Mouse (Mus musculus) forebrain, postnatal 0 days (tissue): Measurements from ENCODE around the gene Ppp1r2. TPM values are rescaled to one million over a fixed set of nuclear protein-coding genes. Genes with fewer than 3 reads are reported as not detected.
A peak's percentile ranks its signal among the peaks of the same experiment; 100 is the strongest.

Source experiments
- ATAC-seq: fragments of 200-750 bp; cut with Nextera tagmentation; 2 replicates; pipeline ENCODE4 v1.8.0; 2017; ENCODE audit warnings: mild to moderate bottlenecking, moderate library complexity
- DNase-seq: peaks from one replicate; pipeline ENCODE4 v3.0.0-alpha.2; 2015
- H3K27ac ChIP-seq: fragments of 300-500 bp; sonication (generic); 2 replicates; pipeline ENCODE4 v1.5.1; 2014; ENCODE audit warnings: low read depth, mild to moderate bottlenecking, antibody characterized with exemption, low read length, moderate library complexity, mixed read lengths
- H3K27me3 ChIP-seq: fragments of 300-500 bp; sonication (generic); 2 replicates; pipeline ENCODE4 v1.6.1; 2014; ENCODE audit warnings: mild to moderate bottlenecking, low read length, mixed read lengths; ENCODE audit not compliant: insufficient read depth
- H3K36me3 ChIP-seq: fragments of 300-500 bp; sonication (generic); 2 replicates; pipeline ENCODE4 v1.6.1; 2014; ENCODE audit warnings: mild to moderate bottlenecking, moderate library complexity; ENCODE audit not compliant: insufficient read depth
- H3K4me1 ChIP-seq: fragments of 300-500 bp; sonication (generic); 2 replicates; pipeline ENCODE4 v1.6.1; 2014; ENCODE audit warnings: antibody characterized with exemption; ENCODE audit not compliant: insufficient read depth
- H3K4me2 ChIP-seq: fragments of 300-500 bp; sonication (generic); 2 replicates; pipeline ENCODE4 v1.6.1; 2014; ENCODE audit warnings: low read depth, mild to moderate bottlenecking, moderate library complexity
- H3K4me3 ChIP-seq: fragments of 300-500 bp; sonication (generic); 2 replicates; pipeline ENCODE4 v1.5.1; 2014; ENCODE audit warnings: low read depth, low read length, mixed read lengths
- H3K9ac ChIP-seq: fragments of 300-500 bp; sonication (generic); 2 replicates; pipeline ENCODE4 v1.6.1; 2014; ENCODE audit warnings: mild to moderate bottlenecking
- H3K9me3 ChIP-seq: fragments of 300-500 bp; sonication (generic); 2 replicates; pipeline ENCODE4 v1.6.1; 2016; ENCODE audit warnings: low read length
- CTCF ChIP-seq: sonication (generic); IDR thresholded peaks from 2 replicates; pipeline ENCODE4 v1.5.1; 2016; ENCODE audit warnings: antibody characterized with exemption, control low read depth, low read depth
- WGBS: fragments of 180-500 bp; shearing (Covaris S2); extraction: QIAGEN DNeasy Blood & Tissue Kit; methylation state at CpG from one replicate; pipeline ENCODE4 v1.1.7; 2014; 5-methylcytosine and 5-hydroxymethylcytosine counted together
- polyA plus RNA-seq: library from polyadenylated mRNA; unstranded; fragments of >200 nt; fragmentation: Nextera tagmentation; extraction: Ambion mirVana; gene quantifications from 2 replicates; pipeline ENCODE4 v1.2.1, GENCODE M21; 2015
- total RNA-seq: library from RNA; depleted of rRNA; stranded (reverse); fragments of >200 nt; gene quantifications from 2 replicates; pipeline ENCODE4 v1.2.3, GENCODE M21; 2014

Ppp1r2 gene
- total and polyA plus RNA-seq, 2 experiments from 2014 or later = 75.5 to 101 TPM

- Histone ChIP-seq H3K9me3 (no peaks in the 10 kb centered on the region), H3K4me2 (no peak overlapping the region), H3K4me3 (no peak overlapping the region), H3K9ac (no peak overlapping the region), H3K27ac (no peak overlapping the region), H3K27me3 (no peaks in the 10 kb centered on the region), H3K4me1 (no peaks in the 10 kb centered on the region), H3K36me3 (no peaks in the 10 kb centered on the region)
- 89% methylated on average over 6 of the region's 6 CpGs for WGBS
- DNase-seq (no peak), ATAC-seq (no peak)
- no peak for TF ChIP-seq CTCF
These were observed 61.6 kb downstream of the Ppp1r2 start for GRCm38 (mm10) chr16:31213463-31213862.

GRCm38 (mm10) chr16:31211503-31211902 lies 63.6 kb downstream of the Ppp1r2 start:
- H3K36me3 ChIP-seq = no peaks in the 10 kb centered on the region
- H3K4me3 ChIP-seq = no peak overlapping the region
- no peak for TF ChIP-seq CTCF
- no peaks in the 10 kb centered on the region for H3K9me3 ChIP-seq
- H3K4me2 ChIP-seq = no peak overlapping the region
- no peak overlapping the region for H3K9ac ChIP-seq
- ATAC-seq (no peak), DNase-seq (no peak)
- H3K27me3 ChIP-seq = no peaks in the 10 kb centered on the region
- H3K4me1 ChIP-seq = no peaks in the 10 kb centered on the region
- 27% methylated on average over 9 of the region's 9 CpGs for WGBS
- H3K27ac ChIP-seq = no peak overlapping the region

GRCm38 (mm10) chr16:31210453-31210852 lies 64.6 kb downstream of the Ppp1r2 start:
- H3K9me3 ChIP-seq = no peaks in the 10 kb centered on the region
- H3K27me3 ChIP-seq = no peaks in the 10 kb centered on the region
- H3K4me2 ChIP-seq = no peak overlapping the region
- 83% methylated on average over 4 of the region's 4 CpGs for WGBS
- no peaks in the 10 kb centered on the region for H3K36me3 ChIP-seq
- ATAC-seq (no peak), DNase-seq (no peak)
- TF ChIP-seq CTCF = no peak
- H3K4me3 ChIP-seq = no peak overlapping the region
- H3K4me1 ChIP-seq = no peaks in the 10 kb centered on the region
- H3K9ac ChIP-seq = no peak overlapping the region
- no peak overlapping the region for H3K27ac ChIP-seq

- no peak for TF ChIP-seq CTCF
- H3K36me3 ChIP-seq = no peaks in the 10 kb centered on the region
- no peak overlapping the region for H3K4me3 ChIP-seq
- DNase-seq (no peak), ATAC-seq (no peak)
- H3K9ac ChIP-seq = no peak overlapping the region
- H3K27me3 ChIP-seq = no peaks in the 10 kb centered on the region
- H3K4me1 ChIP-seq = no peaks in the 10 kb centered on the region
- 90% methylated on average over 5 of the region's 5 CpGs for WGBS
- no peak overlapping the region for H3K27ac ChIP-seq
- no peaks in the 10 kb centered on the region for H3K9me3 ChIP-seq
- H3K4me2 ChIP-seq = no peak overlapping the region
These were observed 65.2 kb downstream of the Ppp1r2 start for GRCm38 (mm10) chr16:31209911-31210310.

GRCm38 (mm10) chr16:31205726-31206125 lies 69.4 kb downstream of the Ppp1r2 start:
- no peak for TF ChIP-seq CTCF
- H3K27ac ChIP-seq = no peak overlapping the region
- no peak overlapping the region for H3K9ac ChIP-seq
- no peaks in the 10 kb centered on the region for H3K27me3 ChIP-seq
- H3K4me3 ChIP-seq = no peak overlapping the region
- ATAC-seq (no peak), DNase-seq (no peak)
- WGBS = 86% methylated on average over 5 of the region's 7 CpGs
- no peaks in the 10 kb centered on the region for H3K36me3 ChIP-seq
- H3K9me3 ChIP-seq = no peaks in the 10 kb centered on the region
- H3K4me1 ChIP-seq = no peaks in the 10 kb centered on the region
- no peak overlapping the region for H3K4me2 ChIP-seq

GRCm38 (mm10) chr16:31205187-31205586 lies 69.9 kb downstream of the Ppp1r2 start:
- WGBS = 89% methylated on average over 8 of the region's 8 CpGs
- H3K4me2 ChIP-seq = no peak overlapping the region
- H3K4me1 ChIP-seq = no peaks in the 10 kb centered on the region
- H3K27ac ChIP-seq = no peak overlapping the region
- no peak overlapping the region for H3K4me3 ChIP-seq
- ATAC-seq (no peak), DNase-seq (no peak)
- H3K27me3 ChIP-seq = no peaks in the 10 kb centered on the region
- no peaks in the 10 kb centered on the region for H3K9me3 ChIP-seq
- no peaks in the 10 kb centered on the region for H3K36me3 ChIP-seq
- no peak overlapping the region for H3K9ac ChIP-seq
- no peak for TF ChIP-seq CTCF

GRCm38 (mm10) chr16:31204216-31204615 lies 70.9 kb downstream of the Ppp1r2 start:
- ATAC-seq = no peak
- no peak for TF ChIP-seq CTCF
- Histone ChIP-seq H3K36me3 (no peaks in the 10 kb centered on the region), H3K9ac (no peak overlapping the region), H3K4me3 (no peak overlapping the region), H3K9me3 (no peaks in the 10 kb centered on the region), H3K27me3 (no peaks in the 10 kb centered on the region), H3K4me2 (no peak overlapping the region), H3K4me1 (no peaks in the 10 kb centered on the region), H3K27ac (no peak overlapping the region)
- 80% methylated on average over 1 of the region's 1 CpGs for WGBS
- DNase-seq = peak; percentile 23
